Mouse (Mus musculus) heart, embryonic 11.5 days (tissue): ENCODE measurements at regions not wholly inside any gene's neighbourhood (a gene's known extent, or its start where the extent isn't known, plus 50 kb on each side); places are given as distances from the start of the nearest gene placed in this dataset.

ENCODE experiments used
- ATAC-seq: fragments of 200-750 bp; cut with Nextera tagmentation; replicated peaks from 2 replicates; pipeline ENCODE4 v1.8.0; 2017; ENCODE audit warnings: moderate library complexity; ENCODE audit not compliant: insufficient number of reproducible peaks, low FRiP score, low TSS enrichment
- H3K27ac ChIP-seq: fragments of 300-500 bp; sonication (generic); 2 replicates; pipeline ENCODE4 v1.5.1; 2014; ENCODE audit warnings: mild to moderate bottlenecking, low read depth, low read length
- H3K27me3 ChIP-seq: fragments of 300-500 bp; sonication (generic); 2 replicates; pipeline ENCODE4 v1.6.1; 2014; ENCODE audit warnings: mild to moderate bottlenecking, low read length, mixed read lengths; ENCODE audit not compliant: control insufficient read depth, insufficient read depth
- H3K36me3 ChIP-seq: fragments of 300-500 bp; sonication (generic); 2 replicates; pipeline ENCODE4 v1.6.1; 2014; ENCODE audit warnings: mild to moderate bottlenecking, low read length, moderate library complexity, mixed read lengths; ENCODE audit not compliant: control insufficient read depth, insufficient read depth
- H3K4me1 ChIP-seq: fragments of 300-500 bp; sonication (generic); 2 replicates; pipeline ENCODE4 v1.6.1; 2014; ENCODE audit warnings: low read length; ENCODE audit not compliant: control insufficient read depth, insufficient read depth
- H3K4me2 ChIP-seq: fragments of 300-500 bp; sonication (generic); 2 replicates; pipeline ENCODE4 v1.6.1; 2014; ENCODE audit warnings: mild to moderate bottlenecking, moderate library complexity
- H3K4me3 ChIP-seq: fragments of 300-500 bp; sonication (generic); 2 replicates; pipeline ENCODE4 v1.5.1; 2014; ENCODE audit warnings: low read depth, low read length
- H3K9ac ChIP-seq: fragments of 300-500 bp; sonication (generic); 2 replicates; pipeline ENCODE4 v1.6.1; 2014; ENCODE audit warnings: mild to moderate bottlenecking, low read depth, low read length, moderate library complexity
- H3K9me3 ChIP-seq: fragments of 300-500 bp; sonication (generic); replicated peaks from 2 replicates; pipeline ENCODE4 v1.6.1; 2016; ENCODE audit warnings: low read length; ENCODE audit not compliant: control insufficient read depth
- WGBS: fragments of 180-500 bp; shearing (Covaris S2); extraction: QIAGEN DNeasy Blood & Tissue Kit; methylation state at CpG from one replicate; pipeline ENCODE4 v1.1.7; 2014; ENCODE audit not compliant: insufficient replicate concordance; 5-methylcytosine and 5-hydroxymethylcytosine counted together

- Histone ChIP-seq H3K27me3 (no peaks in the 10 kb centered on the region), H3K36me3 (no peaks in the 10 kb centered on the region), H3K27ac (no peak overlapping the region), H3K9ac (no peak overlapping the region), H3K9me3 (no peaks in the 10 kb centered on the region), H3K4me3 (no peak overlapping the region), H3K4me2 (no peak overlapping the region), H3K4me1 (peaks cover 2% of the 10 kb centered on the region; the same call in 1 of the 2 replicates)
- ATAC-seq: no peak
- WGBS: 57% methylated on average over 7 of the region's 7 CpGs
Measured at GRCm38 (mm10) chr12:77131328-77131727, 106.6 kb upstream of the Fut8 start.

GRCm38 (mm10) chr12:77130526-77130925 lies 107.4 kb upstream of the Fut8 start:
- ATAC-seq: no peak
- Histone ChIP-seq H3K36me3 (no peaks in the 10 kb centered on the region), H3K4me1 (peaks cover 2% of the 10 kb centered on the region; the same call in 1 of the 2 replicates), H3K9me3 (no peaks in the 10 kb centered on the region), H3K9ac (no peak overlapping the region), H3K4me2 (no peak overlapping the region), H3K27ac (no peak overlapping the region), H3K27me3 (no peaks in the 10 kb centered on the region), H3K4me3 (no peak overlapping the region)
- WGBS: 59% methylated on average over 6 of the region's 6 CpGs

DNA sequence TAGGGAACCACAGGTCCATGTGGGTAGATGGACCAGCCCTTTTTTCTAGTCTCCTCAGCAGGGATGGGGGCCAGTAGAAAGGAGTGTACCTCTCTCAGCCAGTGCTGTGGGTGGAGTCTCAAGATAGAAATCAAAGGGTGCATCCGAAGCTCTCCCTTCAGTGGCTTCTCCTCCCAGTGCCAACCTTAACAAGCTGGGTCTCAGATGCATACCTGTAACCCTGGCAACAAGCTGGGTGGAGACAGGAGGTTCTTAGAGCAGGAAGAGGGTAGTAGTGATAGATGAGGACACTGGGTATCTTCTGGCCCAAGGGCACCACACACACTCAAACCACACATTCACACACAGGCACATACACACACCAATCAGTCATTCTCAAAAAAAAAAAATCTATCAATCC lies 113.7 kb upstream of the Fut8 start:
- 62% methylated on average over 1 of the region's 1 CpGs for WGBS
- H3K4me2 ChIP-seq: no peak overlapping the region
- H3K36me3 ChIP-seq: no peaks in the 10 kb centered on the region

GRCm38 (mm10) chr12:77113516-77113915 lies 124.4 kb upstream of the Fut8 start:
- Histone ChIP-seq H3K4me1 (no peaks in the 10 kb centered on the region), H3K36me3 (no peaks in the 10 kb centered on the region), H3K9ac (no peak overlapping the region), H3K9me3 (no peaks in the 10 kb centered on the region), H3K4me3 (no peak overlapping the region), H3K27ac (no peak overlapping the region), H3K4me2 (no peak overlapping the region), H3K27me3 (no peaks in the 10 kb centered on the region)
- no peak for ATAC-seq
- WGBS: 73% methylated on average over 2 of the region's 2 CpGs

More for the DNA sequence above, 113.7 kb upstream of the Fut8 start:
- no peaks in the 10 kb centered on the region for H3K4me1 ChIP-seq
- no peaks in the 10 kb centered on the region for H3K9me3 ChIP-seq
- ATAC-seq: no peak
- H3K9ac ChIP-seq: no peak overlapping the region
- H3K4me3 ChIP-seq: no peak overlapping the region
- no peaks in the 10 kb centered on the region for H3K27me3 ChIP-seq
- H3K27ac ChIP-seq: no peak overlapping the region

- H3K4me2 ChIP-seq: no peak overlapping the region
- no peak overlapping the region for H3K4me3 ChIP-seq
- H3K9ac ChIP-seq: no peak overlapping the region
- H3K27ac ChIP-seq: no peak overlapping the region
- no peaks in the 10 kb centered on the region for H3K4me1 ChIP-seq
- H3K27me3 ChIP-seq: no peaks in the 10 kb centered on the region
- no peak for ATAC-seq
- H3K9me3 ChIP-seq: no peaks in the 10 kb centered on the region
- H3K36me3 ChIP-seq: no peaks in the 10 kb centered on the region
- 73% methylated on average over 2 of the region's 2 CpGs for WGBS
Measured at GRCm38 (mm10) chr12:77112133-77112532, 125.8 kb upstream of the Fut8 start.

GRCm38 (mm10) chr12:77107251-77107650 lies 130.7 kb upstream of the Fut8 start:
- Histone ChIP-seq H3K9ac (no peak overlapping the region), H3K36me3 (no peaks in the 10 kb centered on the region), H3K9me3 (no peaks in the 10 kb centered on the region), H3K4me2 (no peak overlapping the region), H3K27me3 (no peaks in the 10 kb centered on the region), H3K27ac (no peak overlapping the region), H3K4me1 (no peaks in the 10 kb centered on the region), H3K4me3 (no peak overlapping the region)
- WGBS: 79% methylated on average over 3 of the region's 3 CpGs
- ATAC-seq: no peak

- Histone ChIP-seq H3K4me1 (no peaks in the 10 kb centered on the region), H3K36me3 (no peaks in the 10 kb centered on the region), H3K4me2 (no peak overlapping the region), H3K9ac (no peak overlapping the region), H3K4me3 (no peak overlapping the region), H3K27ac (no peak overlapping the region), H3K9me3 (no peaks in the 10 kb centered on the region), H3K27me3 (no peaks in the 10 kb centered on the region)
- 73% methylated on average over 4 of the region's 4 CpGs for WGBS
- no peak for ATAC-seq
Measured at GRCm38 (mm10) chr12:77105887-77106600, 131.9 kb upstream of the Fut8 start.

- H3K27ac ChIP-seq: no peak overlapping the region
- no peak overlapping the region for H3K4me3 ChIP-seq
- no peak for ATAC-seq
- H3K4me1 ChIP-seq: no peaks in the 10 kb centered on the region
- H3K9me3 ChIP-seq: no peaks in the 10 kb centered on the region
- H3K27me3 ChIP-seq: no peaks in the 10 kb centered on the region
- no peak overlapping the region for H3K9ac ChIP-seq
- H3K36me3 ChIP-seq: no peaks in the 10 kb centered on the region
- H3K4me2 ChIP-seq: no peak overlapping the region
- WGBS: 87% methylated on average over 2 of the region's 2 CpGs
Measured at GRCm38 (mm10) chr12:77100482-77100881, 137.4 kb upstream of the Fut8 start.

- Histone ChIP-seq H3K4me3 (no peak overlapping the region), H3K27ac (no peak overlapping the region), H3K27me3 (no peaks in the 10 kb centered on the region), H3K4me1 (no peaks in the 10 kb centered on the region), H3K4me2 (no peak overlapping the region), H3K36me3 (no peaks in the 10 kb centered on the region), H3K9me3 (no peaks in the 10 kb centered on the region), H3K9ac (no peak overlapping the region)
- no peak for ATAC-seq
- 78% methylated on average over 5 of the region's 5 CpGs for WGBS
Measured at GRCm38 (mm10) chr12:77099521-77099920, 137.5 kb upstream of the Max start.
